Mouse (Mus musculus) lung, postnatal 4 days (tissue): ENCODE data around the gene Gm42669.

Experiments
- DNase-seq, 2 experiments: peaks; one replicate each; pipeline ENCODE4 v3.0.0; 2021

Gm42669 gene

GRCm38 (mm10) chr5:107521897-107522296, 14.5 kb downstream of the Gm42669 start:
- peak; percentile 15 to 54 for DNase-seq

GRCm38 (mm10) chr5:107524281-107524680, 16.9 kb downstream of the Gm42669 start:
- DNase-seq: no peak

- no peak for DNase-seq
Measured at GRCm38 (mm10) chr5:107528856-107529255, 21.4 kb downstream of the Gm42669 start.

GRCm38 (mm10) chr5:107533590-107533989, 26.2 kb downstream of the Gm42669 start:
- DNase-seq: no peak

- no peak for DNase-seq
Measured at GRCm38 (mm10) chr5:107534581-107534980, 27.2 kb downstream of the Gm42669 start, which contains the start of gene 1700028K03Rik. 1700028K03Rik (plus strand) TSS chr5:107534709.

GRCm38 (mm10) chr5:107541696-107542095, 34.3 kb downstream of the Gm42669 start:
- DNase-seq: no peak

- DNase-seq: no peak
Measured at GRCm38 (mm10) chr5:107545927-107546326, 38.5 kb downstream of the Gm42669 start.

- no peak for DNase-seq
Measured at GRCm38 (mm10) chr5:107547955-107548354, 40.5 kb downstream of the Gm42669 start.

- DNase-seq: no peak
Measured at GRCm38 (mm10) chr5:107548444-107548843, 41.0 kb downstream of the Gm42669 start.

- DNase-seq: no peak
Measured at GRCm38 (mm10) chr5:107554336-107554735, 46.9 kb downstream of the Gm42669 start.

- no peak for DNase-seq
Measured at GRCm38 (mm10) chr5:107556969-107557368, 49.5 kb downstream of the Gm42669 start.

GRCm38 (mm10) chr5:107569148-107569547, 61.7 kb downstream of the Gm42669 start:
- DNase-seq: no peak

- peak; percentile 89 to 91 for DNase-seq
Measured at GRCm38 (mm10) chr5:107597301-107598077, 90.1 kb downstream of the Gm42669 start, which contains the start of the genes Rpap2 and Glmn. Rpap2 (plus strand) TSS chr5:107597373. Glmn (minus strand) TSS chr5:107597888.

- DNase-seq: no peak
Measured at GRCm38 (mm10) chr5:107598380-107598779, 91.0 kb downstream of the Gm42669 start.

GRCm38 (mm10) chr5:107611224-107611623, 103.8 kb downstream of the Gm42669 start:
- DNase-seq: peak; percentile 29 to 73

- DNase-seq: no peak
Measured at GRCm38 (mm10) chr5:107617986-107618385, 110.6 kb downstream of the Gm42669 start.

GRCm38 (mm10) chr5:107621327-107621726, 113.9 kb downstream of the Gm42669 start:
- DNase-seq: no peak
